Mouse (Mus musculus) liver, embryonic 11.5 days (tissue): ENCODE measurements around the gene Plxdc2. TPM values are rescaled to one million over a fixed set of nuclear protein-coding genes. Genes with fewer than 3 reads are reported as not detected.

ENCODE experiments used
- ATAC-seq: fragments of 200-750 bp; cut with Nextera tagmentation; replicated peaks from 2 replicates; pipeline ENCODE4 v1.8.0; 2017; ENCODE audit warnings: moderate number of reproducible peaks, mild to moderate bottlenecking, moderate TSS enrichment, moderate library complexity; ENCODE audit not compliant: low FRiP score
- DNase-seq: peaks from one replicate; pipeline ENCODE4 v3.0.0-alpha.2; 2017; ENCODE audit warnings: low spot score
- H3K27ac ChIP-seq: fragments of 300-500 bp; sonication (generic); 2 replicates; pipeline ENCODE4 v1.5.1; 2014; ENCODE audit warnings: mild to moderate bottlenecking, low read depth, low read length, control low read depth
- H3K27me3 ChIP-seq: fragments of 300-500 bp; sonication (generic); replicated peaks from 2 replicates; pipeline ENCODE4 v1.6.1; 2014; ENCODE audit warnings: low read length, mixed read lengths; ENCODE audit not compliant: control insufficient read depth, insufficient read depth
- H3K36me3 ChIP-seq: fragments of 300-500 bp; sonication (generic); 2 replicates; pipeline ENCODE4 v1.6.1; 2014; ENCODE audit warnings: mild to moderate bottlenecking, low read length, moderate library complexity, mixed read lengths; ENCODE audit not compliant: control insufficient read depth, insufficient read depth
- H3K4me1 ChIP-seq: fragments of 300-500 bp; sonication (generic); replicated peaks from 2 replicates; pipeline ENCODE4 v1.6.1; 2014; ENCODE audit warnings: low read length, mixed read lengths; ENCODE audit not compliant: control insufficient read depth, insufficient read depth
- H3K4me2 ChIP-seq: fragments of 300-500 bp; sonication (generic); 2 replicates; pipeline ENCODE4 v1.6.1; 2014; ENCODE audit warnings: mild to moderate bottlenecking, control low read depth, moderate library complexity
- H3K4me3 ChIP-seq: fragments of 300-500 bp; sonication (generic); 2 replicates; pipeline ENCODE4 v1.5.1; 2014; ENCODE audit warnings: low read depth, low read length, control low read depth
- H3K9ac ChIP-seq: fragments of 300-500 bp; sonication (generic); 2 replicates; pipeline ENCODE4 v1.6.1; 2014; ENCODE audit warnings: low read depth, low read length, control low read depth
- H3K9me3 ChIP-seq: fragments of 300-500 bp; sonication (generic); 2 replicates; pipeline ENCODE4 v1.6.1; 2016; ENCODE audit warnings: low read length, inconsistent platforms, mixed read lengths; ENCODE audit not compliant: control insufficient read depth
- WGBS: fragments of 180-500 bp; shearing (Covaris S2); extraction: QIAGEN DNeasy Blood & Tissue Kit; methylation state at CpG from one replicate; pipeline ENCODE4 v1.1.7; 2014; 5-methylcytosine and 5-hydroxymethylcytosine counted together
- polyA plus RNA-seq: library from polyadenylated mRNA; unstranded; fragments of >200 nt; fragmentation: Nextera tagmentation; extraction: Ambion mirVana; gene quantifications from 2 replicates; pipeline ENCODE4 v1.2.1, GENCODE M21; 2014

Plxdc2 gene
- polyA plus RNA-seq, 1 experiment from 2014 or later: 8.8 TPM

- no peaks in the 10 kb centered on the region for H3K27me3 ChIP-seq
- H3K36me3 ChIP-seq: no peaks in the 10 kb centered on the region
- no peaks in the 10 kb centered on the region for H3K9me3 ChIP-seq
- ATAC-seq (no peak), DNase-seq (no peak)
- H3K4me1 ChIP-seq: no peaks in the 10 kb centered on the region
- H3K4me2 ChIP-seq: no peak overlapping the region
- 85% methylated on average over 4 of the region's 4 CpGs for WGBS
- H3K27ac ChIP-seq: no peak overlapping the region
- no peak overlapping the region for H3K9ac ChIP-seq
- H3K4me3 ChIP-seq: no peak overlapping the region
Measured at GRCm38 (mm10) chr2:16451666-16452009, 95.5 kb downstream of the Plxdc2 start.

GRCm38 (mm10) chr2:16452080-16452479 lies 96.0 kb downstream of the Plxdc2 start:
- Histone ChIP-seq H3K27me3 (no peaks in the 10 kb centered on the region), H3K4me1 (no peaks in the 10 kb centered on the region), H3K4me2 (no peak overlapping the region), H3K9ac (no peak overlapping the region), H3K36me3 (no peaks in the 10 kb centered on the region), H3K27ac (no peak overlapping the region), H3K9me3 (no peaks in the 10 kb centered on the region), H3K4me3 (no peak overlapping the region)
- WGBS: 88% methylated on average over 3 of the region's 3 CpGs
- no peak for DNase-seq
- no peak for ATAC-seq

GRCm38 (mm10) chr2:16456264-16456780 lies 100.2 kb downstream of the Plxdc2 start:
- no peaks in the 10 kb centered on the region for H3K9me3 ChIP-seq
- no peaks in the 10 kb centered on the region for H3K4me1 ChIP-seq
- H3K9ac ChIP-seq: no peak overlapping the region
- WGBS: 71% methylated on average over 1 of the region's 1 CpGs
- H3K27me3 ChIP-seq: no peaks in the 10 kb centered on the region
- ATAC-seq (no peak), DNase-seq (no peak)
- H3K4me2 ChIP-seq: no peak overlapping the region
- no peak overlapping the region for H3K4me3 ChIP-seq
- H3K36me3 ChIP-seq: no peaks in the 10 kb centered on the region
- no peak overlapping the region for H3K27ac ChIP-seq

DNA sequence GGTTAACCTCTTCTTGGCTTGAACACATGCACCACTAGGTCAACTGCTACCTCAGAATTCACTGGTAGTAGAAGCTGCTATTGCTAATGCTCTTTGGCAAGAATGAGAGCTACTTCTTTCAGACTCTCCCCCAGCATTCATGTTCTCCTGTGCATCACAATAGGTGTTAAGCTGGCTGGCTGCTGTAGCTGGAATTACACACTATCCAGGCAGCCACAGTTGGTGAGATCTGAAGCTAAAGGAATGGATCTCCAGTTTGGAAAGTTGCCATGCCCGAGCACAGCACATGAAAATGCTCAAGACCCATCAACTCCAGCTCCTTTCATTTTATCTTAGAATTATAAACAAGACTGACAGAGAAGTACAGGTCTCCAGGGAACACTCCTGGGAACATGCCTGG lies 103.4 kb downstream of the Plxdc2 start:
- Histone ChIP-seq H3K27ac (no peak overlapping the region), H3K4me2 (no peak overlapping the region), H3K4me3 (no peak overlapping the region), H3K27me3 (no peaks in the 10 kb centered on the region), H3K36me3 (no peaks in the 10 kb centered on the region), H3K4me1 (no peaks in the 10 kb centered on the region), H3K9ac (no peak overlapping the region), H3K9me3 (no peaks in the 10 kb centered on the region)
- ATAC-seq (no peak), DNase-seq (no peak)
- WGBS: 42% methylated on average over 1 of the region's 1 CpGs

- WGBS: 66% methylated on average over 3 of the region's 3 CpGs
- DNase-seq (no peak), ATAC-seq (no peak)
- Histone ChIP-seq H3K36me3 (no peaks in the 10 kb centered on the region), H3K4me2 (no peak overlapping the region), H3K9ac (no peak overlapping the region), H3K4me1 (no peaks in the 10 kb centered on the region), H3K27me3 (no peaks in the 10 kb centered on the region), H3K4me3 (no peak overlapping the region), H3K9me3 (no peaks in the 10 kb centered on the region), H3K27ac (no peak overlapping the region)
Measured at GRCm38 (mm10) chr2:16470099-16470498, 114.0 kb downstream of the Plxdc2 start.

DNA sequence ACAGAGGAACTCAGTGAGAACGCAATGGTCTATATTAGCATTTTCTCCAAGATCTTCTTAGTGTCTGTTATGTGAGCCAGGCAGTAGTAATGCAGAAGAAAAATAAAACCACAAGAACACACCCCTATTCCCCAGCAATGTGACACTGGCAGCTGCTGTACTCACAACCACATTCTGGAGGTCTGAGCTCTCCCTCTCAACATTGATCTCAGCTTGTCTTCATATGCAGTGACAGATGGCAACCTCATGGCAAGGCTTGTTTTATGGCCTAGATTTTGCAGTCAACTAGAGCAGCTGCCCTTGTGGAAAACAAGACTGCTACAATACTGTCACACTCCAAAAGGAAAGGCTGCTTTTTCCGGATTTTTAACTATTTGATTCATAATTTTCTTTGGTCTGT lies 127.8 kb downstream of the Plxdc2 start:
- Histone ChIP-seq H3K9ac (no peak overlapping the region), H3K9me3 (no peaks in the 10 kb centered on the region), H3K27me3 (no peaks in the 10 kb centered on the region), H3K4me2 (no peak overlapping the region), H3K36me3 (no peaks in the 10 kb centered on the region), H3K4me1 (no peaks in the 10 kb centered on the region), H3K4me3 (no peak overlapping the region), H3K27ac (no peak overlapping the region)
- 81% methylated on average over 2 of the region's 2 CpGs for WGBS
- no peak for DNase-seq
- ATAC-seq: no peak

DNA sequence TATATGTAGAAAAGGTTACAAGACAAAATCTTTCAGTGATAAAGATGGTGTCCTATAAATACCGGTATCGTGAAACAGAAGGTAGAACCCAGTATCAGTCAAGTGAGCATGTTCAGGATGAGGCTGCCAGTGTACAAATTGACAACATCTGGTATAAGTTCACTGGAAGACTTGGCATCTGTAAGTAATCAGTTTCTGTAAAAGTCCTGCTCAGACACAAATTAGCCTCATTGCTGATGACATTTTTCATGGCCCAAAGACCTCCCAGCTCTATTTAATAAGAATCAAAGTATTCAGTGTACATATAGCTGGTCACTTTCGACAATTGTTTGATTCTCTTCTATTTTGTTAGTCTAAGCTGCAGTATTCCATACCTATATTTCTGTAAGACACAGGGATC lies 129.9 kb downstream of the Plxdc2 start:
- Histone ChIP-seq H3K9me3 (no peaks in the 10 kb centered on the region), H3K36me3 (no peaks in the 10 kb centered on the region), H3K4me3 (no peak overlapping the region), H3K27ac (no peak overlapping the region), H3K4me2 (no peak overlapping the region), H3K9ac (no peak overlapping the region), H3K4me1 (no peaks in the 10 kb centered on the region), H3K27me3 (no peaks in the 10 kb centered on the region)
- 68% methylated on average over 3 of the region's 3 CpGs for WGBS
- ATAC-seq: no peak
- no peak for DNase-seq

DNA sequence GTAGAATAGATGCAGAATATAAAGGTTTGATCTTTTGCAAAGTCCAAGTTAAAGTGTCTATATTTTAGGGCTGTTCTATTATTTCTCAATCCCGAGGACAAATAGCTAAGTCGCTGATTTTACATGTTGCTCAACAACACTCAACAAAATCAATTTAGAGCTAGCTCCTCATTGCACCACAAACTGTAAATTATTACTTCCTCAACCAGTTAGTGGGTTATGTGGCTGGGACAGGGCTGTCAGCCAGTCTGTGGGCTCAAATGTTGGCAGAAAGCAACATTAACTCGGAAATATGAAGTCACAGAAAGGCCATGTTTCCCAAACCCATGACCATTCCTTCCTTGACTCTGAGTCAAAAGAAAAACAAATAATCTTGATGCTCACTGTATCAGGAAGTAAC lies 135.1 kb downstream of the Plxdc2 start:
- Histone ChIP-seq H3K36me3 (no peaks in the 10 kb centered on the region), H3K27me3 (no peaks in the 10 kb centered on the region), H3K4me3 (no peak overlapping the region), H3K4me1 (no peaks in the 10 kb centered on the region), H3K9me3 (no peaks in the 10 kb centered on the region), H3K27ac (no peak overlapping the region), H3K9ac (no peak overlapping the region), H3K4me2 (no peak overlapping the region)
- ATAC-seq (no peak), DNase-seq (no peak)
- WGBS: 65% methylated on average over 3 of the region's 3 CpGs

DNA sequence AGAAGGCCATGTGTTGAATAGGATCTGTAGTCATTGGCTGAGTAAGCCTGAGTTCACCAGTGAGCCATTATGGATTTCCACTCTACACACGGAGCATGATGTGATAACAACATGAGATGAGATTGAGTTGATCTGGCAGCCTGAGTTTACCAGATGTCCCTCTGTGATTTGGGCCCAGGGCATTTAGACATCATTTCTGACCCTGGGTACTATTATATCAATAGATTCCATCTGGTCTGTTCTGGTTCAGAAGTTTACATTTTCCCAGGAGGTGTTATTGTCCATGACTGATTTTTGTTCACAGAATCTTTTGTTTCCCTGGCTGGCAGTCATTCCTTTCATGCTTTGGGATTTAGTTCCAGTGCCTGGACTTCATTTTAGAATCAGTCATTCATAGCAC lies 146.7 kb downstream of the Plxdc2 start:
- Histone ChIP-seq H3K4me3 (no peak overlapping the region), H3K9ac (no peak overlapping the region), H3K9me3 (no peaks in the 10 kb centered on the region), H3K27ac (no peak overlapping the region), H3K4me2 (no peak overlapping the region), H3K4me1 (no peaks in the 10 kb centered on the region), H3K27me3 (no peaks in the 10 kb centered on the region), H3K36me3 (no peaks in the 10 kb centered on the region)
- DNase-seq (no peak), ATAC-seq (no peak)
- 85% methylated on average over 1 of the region's 1 CpGs for WGBS
